In genomic region chr13:32763141-32763540, GRCm38 (mm10) we compare ENCODE assay signal across 23 mouse cellular contexts. TPM values are rescaled to one million over a fixed set of nuclear protein-coding genes. Genes with fewer than 3 reads are reported as not detected.
A peak's percentile ranks its signal among the peaks of the same experiment; 100 is the strongest.
DNase-seq lines count a peak whose midpoint lies in the region; ATAC-seq and TF ChIP-seq lines count a peak whose summit lies in the region.
"Had no signal": no experiment of that assay in that cellular context is flagged by ENCODE, and none has a peak within 500 bp of the region (broad histone marks: within the 10 kb centered on the region; RNA-seq: fewer than 3 reads in every experiment).

No protein-coding gene starts in this region.

- intact Hi-C loops in gastrocnemius, postnatal 36 days (cut with DNase I) = no loop called here

- peak; percentile 80 for DNase-seq in liver, adult 2 months (ENCODE audit: extremely low read depth, low read depth, low spot score)
- DNase-seq in liver, embryonic 11.5 days (ENCODE audit: low spot score) = no peak
- DNase-seq in adrenal gland, postnatal 25 days = peak; percentile 12
- peak; percentile 43 to 53 for DNase-seq in gastrocnemius, postnatal 36 days
- peak; percentile 42 for DNase-seq in heart, postnatal 4 days
- DNase-seq in frontal cortex, postnatal 10 days (ENCODE audit: low spot score in 2 of 2) = no peak
- DNase-seq in frontal cortex, adult 2 months (ENCODE audit: extremely low spot score in 1 of 2, low spot score in 1 of 2) = no peak
- DNase-seq in c-Kit-positive CD71-positive TER-119-positive erythroid progenitor cells, embryonic 14.5 days (ENCODE audit: low spot score) = no peak
- DNase-seq: cerebellum, adult 11-12 months; kidney, postnatal 10 days; thymus, postnatal 4 days had no signal

- H3K9ac ChIP-seq in liver, adult 2 months (ENCODE audit: low read depth, low read length) = no peak overlapping the region
- H3K9ac ChIP-seq in liver, embryonic 11.5 days (ENCODE audit: low read depth, low read length) = no peak overlapping the region
- H3K9ac ChIP-seq: liver, embryonic 14.5 days; midbrain, embryonic 12.5 days; neural tube, embryonic 13.5 days had no signal

- no peak overlapping the region for H3K4me3 ChIP-seq in liver, adult 2 months (ENCODE audit: insufficient read depth, low read depth, low read length)
- no peak overlapping the region for H3K4me3 ChIP-seq in liver, embryonic 11.5 days (ENCODE audit: low read depth, low read length)
- H3K4me3 ChIP-seq: midbrain, embryonic 12.5 days; neural tube, embryonic 13.5 days had no signal

- H3K4me2 ChIP-seq in liver, embryonic 11.5 days = no peak overlapping the region
- H3K4me2 ChIP-seq: midbrain, embryonic 12.5 days; neural tube, embryonic 13.5 days had no signal

- no peak overlapping the region for H3K27ac ChIP-seq in liver, adult 2 months (replicated peaks; ENCODE audit: insufficient read depth, low read depth, low read length)
- no peak overlapping the region for H3K27ac ChIP-seq in liver, embryonic 11.5 days (ENCODE audit: low read depth, low read length)
- H3K27ac ChIP-seq: liver, embryonic 14.5 days; midbrain, embryonic 12.5 days; neural tube, embryonic 13.5 days had no signal

- H3K79me2 ChIP-seq in liver, adult 2 months (ENCODE audit: control insufficient read depth, insufficient read depth, low read length) = no peaks in the 10 kb centered on the region

- TF ChIP-seq POLR2A in liver, adult 2 months (IDR thresholded peaks at IDR 0.05; ENCODE audit: extremely low read depth, insufficient read depth, low read length) = no peak

- H3K9me3 ChIP-seq in liver, embryonic 11.5 days (ENCODE audit: control insufficient read depth, low read length) = no peaks in the 10 kb centered on the region
- H3K9me3 ChIP-seq: midbrain, embryonic 12.5 days; neural tube, embryonic 13.5 days had no signal

- no peak for TF ChIP-seq CTCF in liver, adult 2 months (IDR thresholded peaks at IDR 0.05; ENCODE audit: low read depth, low read length)

- H3K27me3 ChIP-seq in liver, adult 2 months (ENCODE audit: control insufficient read depth, insufficient read depth, low read length) = no peaks in the 10 kb centered on the region
- no peaks in the 10 kb centered on the region for H3K27me3 ChIP-seq in liver, embryonic 11.5 days (replicated peaks; ENCODE audit: control insufficient read depth, insufficient read depth, low read length)
- H3K27me3 ChIP-seq: midbrain, embryonic 12.5 days; neural tube, embryonic 13.5 days had no signal

- ATAC-seq in liver, embryonic 11.5 days (replicated peaks; ENCODE audit: low FRiP score) = no peak
- ATAC-seq: activated CD4-positive, CD25-positive, alpha-beta regulatory T cell, adult 4 months; hindbrain, embryonic 16.5 days; intestine, postnatal 0 days; Patski had no signal

- no peaks in the 10 kb centered on the region for H3K36me3 ChIP-seq in liver, adult 2 months (ENCODE audit: control insufficient read depth, insufficient read depth, low read length)
- no peaks in the 10 kb centered on the region for H3K36me3 ChIP-seq in liver, embryonic 11.5 days (ENCODE audit: control insufficient read depth, insufficient read depth, low read length)
- H3K36me3 ChIP-seq: midbrain, embryonic 12.5 days; neural tube, embryonic 13.5 days had no signal

- 33% methylated on average over 3 of the region's 3 CpGs for WGBS in liver, adult 2 months
- WGBS in liver, embryonic 11.5 days = 78% methylated on average over 3 of the region's 3 CpGs

- peaks cover 6% of the 10 kb centered on the region; the same call in 1 of the 2 replicates for H3K4me1 ChIP-seq in liver, adult 2 months (ENCODE audit: control insufficient read depth, insufficient read depth, low read length)
- H3K4me1 ChIP-seq in liver, embryonic 11.5 days (replicated peaks; ENCODE audit: control insufficient read depth, insufficient read depth, low read length) = no peaks in the 10 kb centered on the region
- H3K4me1 ChIP-seq: neural tube, embryonic 13.5 days had no signal

RNA-seq across cellular contexts. Expression of gene Mylk4, which starts 20.6 kb away (rescaled TPM):
- 0.37 TPM in 1 of 2 replicates, not detected in the other for total RNA-seq in liver, adult 2 months (2014; rRNA removed)
- polyA plus RNA-seq in liver, adult 2 months (2012; rRNA removed) = not detected in 2 replicates
- polyA plus RNA-seq in liver, embryonic 11.5 days (2014; fragmentation: Nextera tagmentation; extraction: Ambion mirVana) = 0.10 and 0.12 TPM in 2 replicates
- total RNA-seq in adrenal gland, postnatal 25 days (2021) = 0.06 TPM in 1 of 2 replicates, not detected in the other
- 1,000 to 10,000 TPM; 1,458 to 1,785 TPM for total RNA-seq in gastrocnemius, postnatal 36 days (2021)
- total RNA-seq in heart, postnatal 4 days (2021) = 10 to 100 TPM; 55.6 to 59.7 TPM
- polyA plus RNA-seq in frontal cortex, adult 2 months (2012; rRNA removed) = 0.13 and 0.26 TPM in 2 replicates
- polyA plus RNA-seq: activated CD4-positive, CD25-positive, alpha-beta regulatory T cell, adult 4 months; intestine, postnatal 0 days; midbrain, embryonic 12.5 days had no signal

RNA-seq across cellular contexts. Expression of gene Wrnip1, which starts 38.7 kb away (rescaled TPM):
- 33.9 and 43.8 TPM in 2 replicates for total RNA-seq in liver, adult 2 months (2014; rRNA removed)
- polyA plus RNA-seq in liver, adult 2 months (2012; rRNA removed) = 38.7 and 49.8 TPM in 2 replicates
- 19.9 and 23.1 TPM in 2 replicates for polyA plus RNA-seq in liver, embryonic 11.5 days (2014; fragmentation: Nextera tagmentation; extraction: Ambion mirVana)
- 44.7 and 70.5 TPM in 2 replicates for total RNA-seq in adrenal gland, postnatal 25 days (2021)
- 1 to 10 TPM; 5.9 to 7.4 TPM for total RNA-seq in gastrocnemius, postnatal 36 days (2021)
- total RNA-seq in heart, postnatal 4 days (2021) = 10 to 100 TPM; 25.4 to 29.8 TPM
- 58.3 and 66.5 TPM in 2 replicates for polyA plus RNA-seq in frontal cortex, adult 2 months (2012; rRNA removed)

RNA-seq across cellular contexts. Expression of gene D930007J09Rik, which starts 39.5 kb away (rescaled TPM):
- not detected in 2 replicates for total RNA-seq in liver, adult 2 months (2014; rRNA removed)
- 0.60 TPM in 1 of 2 replicates, not detected in the other for polyA plus RNA-seq in liver, adult 2 months (2012; rRNA removed)
- polyA plus RNA-seq in liver, embryonic 11.5 days (2014; fragmentation: Nextera tagmentation; extraction: Ambion mirVana) = not detected in 2 replicates
- total RNA-seq in adrenal gland, postnatal 25 days (2021) = not detected in 2 replicates
- total RNA-seq in gastrocnemius, postnatal 36 days (2021) = not detected
- not detected for total RNA-seq in heart, postnatal 4 days (2021)
- polyA plus RNA-seq in frontal cortex, adult 2 months (2012; rRNA removed) = 1.3 and 1.8 TPM in 2 replicates
- total RNA-seq: left cerebral cortex, adult 8-10 months had no signal
- polyA plus RNA-seq: activated CD4-positive, CD25-positive, alpha-beta regulatory T cell, adult 4 months; embryonic facial prominence, embryonic 14.5 days; heart, embryonic 16.5 days; hindbrain, embryonic 16.5 days; intestine, postnatal 0 days; limb, embryonic 11.5 days; liver, embryonic 14.5 days; midbrain, embryonic 12.5 days; neural tube, embryonic 13.5 days; Patski; testis, adult 2 months had no signal

Comparison
In these comparisons a context has a peak if more than half of its experiments do, and no peak if none do; other contexts are left out.
1. DNase-seq: peak in liver, adult 2 months (single experiment), adrenal gland, postnatal 25 days (single experiment), gastrocnemius, postnatal 36 days (2 of 2) and heart, postnatal 4 days (single experiment); none in liver, embryonic 11.5 days (single experiment), frontal cortex, postnatal 10 days (0 of 2), frontal cortex, adult 2 months (0 of 2) and c-Kit-positive CD71-positive TER-119-positive erythroid progenitor cells, embryonic 14.5 days (single experiment).
2. RNA of gene Mylk4, which starts 20.6 kb away (total RNA-seq): 1,458 to 1,785 TPM in gastrocnemius, postnatal 36 days and 55.6 to 59.7 TPM in heart, postnatal 4 days; 0.37 TPM in liver, adult 2 months and 0.06 TPM in adrenal gland, postnatal 25 days; every median in the first group is over 10 times any median in the second.